Mouse (Mus musculus): ENCODE results near the gene Rasa2.
"Not testable (repeated sequence)": the region's sequence is repeated elsewhere in the genome, so short reads cannot be mapped to it uniquely, and the experiment has no call there.

The Rasa2 gene

GRCm38 (mm10) chr9:96646668-96647295 is 15.4 kb upstream of the Rasa2 start:
- in situ Hi-C loops (cut with MboI; ENCODE audit: low pct_unique_long_range_greater_than_20kb in 1 of 2, low sequenced_read_pairs in 2 of 2, unreplicated experiment in 1 of 2) = no loop called here

- in situ Hi-C loops (cut with MboI; ENCODE audit: low pct_unique_long_range_greater_than_20kb in 1 of 2, low sequenced_read_pairs in 2 of 2, unreplicated experiment in 1 of 2) = no loop called here
These were observed 13.4 kb upstream of the Rasa2 start for GRCm38 (mm10) chr9:96644840-96645239.

- in situ Hi-C loops (cut with MboI; ENCODE audit: low pct_unique_long_range_greater_than_20kb in 1 of 2, low sequenced_read_pairs in 2 of 2, unreplicated experiment in 1 of 2) = not testable (repeated sequence)
These were observed 12.6 kb upstream of the Rasa2 start for GRCm38 (mm10) chr9:96644002-96644401.

- in situ Hi-C loops (cut with MboI; ENCODE audit: low pct_unique_long_range_greater_than_20kb in 1 of 2, low sequenced_read_pairs in 2 of 2, unreplicated experiment in 1 of 2) = no loop called here
These were observed 8.0 kb upstream of the Rasa2 start for GRCm38 (mm10) chr9:96639451-96639850.

GRCm38 (mm10) chr9:96638508-96638907 is 7.1 kb upstream of the Rasa2 start:
- in situ Hi-C loops (cut with MboI; ENCODE audit: low pct_unique_long_range_greater_than_20kb in 1 of 2, low sequenced_read_pairs in 2 of 2, unreplicated experiment in 1 of 2) = no loop called here

- in situ Hi-C loops (cut with MboI; ENCODE audit: low pct_unique_long_range_greater_than_20kb in 1 of 2, low sequenced_read_pairs in 2 of 2, unreplicated experiment in 1 of 2) = no loop called here
These were observed 5.7 kb upstream of the Rasa2 start for GRCm38 (mm10) chr9:96637157-96637548.

- in situ Hi-C loops (cut with MboI; ENCODE audit: low pct_unique_long_range_greater_than_20kb in 1 of 2, low sequenced_read_pairs in 2 of 2, unreplicated experiment in 1 of 2) = no loop called here
These were observed 5.2 kb upstream of the Rasa2 start for GRCm38 (mm10) chr9:96636423-96637156.

GRCm38 (mm10) chr9:96635899-96636298 is 4.5 kb upstream of the Rasa2 start:
- in situ Hi-C loops (cut with MboI; ENCODE audit: low pct_unique_long_range_greater_than_20kb in 1 of 2, low sequenced_read_pairs in 2 of 2, unreplicated experiment in 1 of 2) = no loop called here

GRCm38 (mm10) chr9:96635176-96635575 is 3.8 kb upstream of the Rasa2 start:
- in situ Hi-C loops (cut with MboI; ENCODE audit: low pct_unique_long_range_greater_than_20kb in 1 of 2, low sequenced_read_pairs in 2 of 2, unreplicated experiment in 1 of 2) = no loop called here

- in situ Hi-C loops (cut with MboI; ENCODE audit: low pct_unique_long_range_greater_than_20kb in 1 of 2, low sequenced_read_pairs in 2 of 2, unreplicated experiment in 1 of 2) = no loop called here
These were observed 2.4 kb upstream of the Rasa2 start for GRCm38 (mm10) chr9:96633771-96634170.

GRCm38 (mm10) chr9:96632756-96633155 is 1.3 kb upstream of the Rasa2 start:
- in situ Hi-C loops (cut with MboI; ENCODE audit: low pct_unique_long_range_greater_than_20kb in 1 of 2, low sequenced_read_pairs in 2 of 2, unreplicated experiment in 1 of 2) = no loop called here

- in situ Hi-C loops (cut with MboI; ENCODE audit: low pct_unique_long_range_greater_than_20kb in 1 of 2, low sequenced_read_pairs in 2 of 2, unreplicated experiment in 1 of 2) = no loop called here
These were observed 765 bp upstream of the Rasa2 start for GRCm38 (mm10) chr9:96632073-96632690.

- in situ Hi-C loops (cut with MboI; ENCODE audit: low pct_unique_long_range_greater_than_20kb in 1 of 2, low sequenced_read_pairs in 2 of 2, unreplicated experiment in 1 of 2) = no loop called here
These were observed 637 bp downstream of the Rasa2 start for GRCm38 (mm10) chr9:96630571-96631388.

GRCm38 (mm10) chr9:96629151-96629550 is 2.3 kb downstream of the Rasa2 start:
- in situ Hi-C loops (cut with MboI; ENCODE audit: low pct_unique_long_range_greater_than_20kb in 1 of 2, low sequenced_read_pairs in 2 of 2, unreplicated experiment in 1 of 2) = no loop called here

GRCm38 (mm10) chr9:96627557-96628085 is 3.8 kb downstream of the Rasa2 start:
- in situ Hi-C loops (cut with MboI; ENCODE audit: low pct_unique_long_range_greater_than_20kb in 1 of 2, low sequenced_read_pairs in 2 of 2, unreplicated experiment in 1 of 2) = no loop called here

GRCm38 (mm10) chr9:96627042-96627441 is 4.4 kb downstream of the Rasa2 start:
- in situ Hi-C loops (cut with MboI; ENCODE audit: low pct_unique_long_range_greater_than_20kb in 1 of 2, low sequenced_read_pairs in 2 of 2, unreplicated experiment in 1 of 2) = no loop called here

- in situ Hi-C loops (cut with MboI; ENCODE audit: low pct_unique_long_range_greater_than_20kb in 1 of 2, low sequenced_read_pairs in 2 of 2, unreplicated experiment in 1 of 2) = no loop called here
These were observed 12.8 kb downstream of the Rasa2 start for GRCm38 (mm10) chr9:96618448-96619176.

GRCm38 (mm10) chr9:96612297-96612696 is 19.1 kb downstream of the Rasa2 start:
- in situ Hi-C loops (cut with MboI; ENCODE audit: low pct_unique_long_range_greater_than_20kb in 1 of 2, low sequenced_read_pairs in 2 of 2, unreplicated experiment in 1 of 2) = no loop called here

Measured in mouse embryonic stem cell (cell line).